ENCODE assay signal across 25 mouse cellular contexts in the genomic region with DNA sequence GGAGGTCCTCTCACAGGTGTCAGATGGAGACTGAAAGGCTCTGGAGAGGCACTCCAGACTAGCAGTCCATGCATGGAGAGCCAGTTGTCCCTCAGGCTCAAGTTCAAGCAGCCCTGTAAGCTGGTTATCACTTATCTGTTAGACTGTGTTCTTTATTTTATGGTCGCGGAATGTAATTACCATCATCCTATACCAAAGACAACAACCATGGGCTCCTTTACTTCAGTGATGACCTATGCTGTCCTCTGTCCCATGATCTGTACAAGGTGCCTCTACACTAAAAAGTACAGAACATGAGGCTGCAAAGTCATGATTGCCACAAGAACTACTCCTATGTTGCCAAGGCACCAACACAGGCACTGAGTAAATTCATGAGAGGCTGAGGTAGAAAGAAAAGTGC.
"Had no signal": no experiment of that assay in that cellular context is flagged by ENCODE, and none has a peak within 500 bp of the region (broad histone marks: within the 10 kb centered on the region; RNA-seq: fewer than 3 reads in every experiment).

No protein-coding gene starts in this region.

- DNase-seq: forebrain, postnatal 0 days; gastrocnemius, postnatal 14 days; gastrocnemius, postnatal 36 days; heart, adult 2 months; heart, postnatal 14 days; kidney, adult 11 months; kidney, adult 2 months; kidney, adult 9 months; kidney, postnatal 14 days; kidney, postnatal 36 days; layer of hippocampus, adult 9-11 months; layer of hippocampus, postnatal 36 days; left cerebral cortex, postnatal 4 days; lung, adult 18-20 months had no signal

- H3K4me2 ChIP-seq: heart, embryonic 15.5 days; hindbrain, embryonic 12.5 days; hindbrain, embryonic 14.5 days; kidney, embryonic 15.5 days; limb, embryonic 13.5 days; limb, embryonic 15.5 days; liver, embryonic 12.5 days had no signal

- H3K27ac ChIP-seq: heart, adult 2 months; hindbrain, embryonic 12.5 days; hindbrain, embryonic 14.5 days; kidney, embryonic 15.5 days; kidney, postnatal 0 days; limb, embryonic 13.5 days; limb, embryonic 15.5 days; liver, embryonic 12.5 days; liver, embryonic 14.5 days had no signal

- H3K9ac ChIP-seq: forebrain, postnatal 0 days; heart, embryonic 15.5 days; hindbrain, embryonic 12.5 days; hindbrain, embryonic 14.5 days; kidney, embryonic 15.5 days; limb, embryonic 13.5 days; limb, embryonic 15.5 days; liver, embryonic 12.5 days; liver, embryonic 14.5 days had no signal

- H3K9me3 ChIP-seq: heart, embryonic 15.5 days; hindbrain, embryonic 12.5 days; limb, embryonic 15.5 days; liver, embryonic 12.5 days had no signal

- H3K4me1 ChIP-seq: kidney, embryonic 15.5 days; limb, embryonic 15.5 days had no signal

- H3K27me3 ChIP-seq: heart, embryonic 15.5 days; hindbrain, embryonic 12.5 days; kidney, embryonic 15.5 days; limb, embryonic 13.5 days; limb, embryonic 15.5 days; liver, embryonic 12.5 days had no signal

- H3K36me3 ChIP-seq: heart, embryonic 15.5 days; hindbrain, embryonic 12.5 days; kidney, embryonic 15.5 days had no signal

- ATAC-seq: forebrain, postnatal 0 days; hindbrain, embryonic 16.5 days; inflammation-experienced regulatory T-cells, adult 6 months; liver, embryonic 12.5 days had no signal

- H3K4me3 ChIP-seq: heart, adult 2 months; heart, embryonic 15.5 days; hindbrain, embryonic 12.5 days; kidney, embryonic 15.5 days; limb, embryonic 13.5 days; limb, embryonic 15.5 days; liver, embryonic 12.5 days had no signal
